Mouse (Mus musculus): ENCODE data around the gene Acot12. TPM values are rescaled to one million over a fixed set of nuclear protein-coding genes. Genes with fewer than 3 reads are reported as not detected.
"Not testable (repeated sequence)": the region's sequence is repeated elsewhere in the genome, so short reads cannot be mapped to it uniquely, and the experiment has no call there.

Acot12 gene
- total RNA-seq, 2 experiments from 2014 or later, result not detected

DNA sequence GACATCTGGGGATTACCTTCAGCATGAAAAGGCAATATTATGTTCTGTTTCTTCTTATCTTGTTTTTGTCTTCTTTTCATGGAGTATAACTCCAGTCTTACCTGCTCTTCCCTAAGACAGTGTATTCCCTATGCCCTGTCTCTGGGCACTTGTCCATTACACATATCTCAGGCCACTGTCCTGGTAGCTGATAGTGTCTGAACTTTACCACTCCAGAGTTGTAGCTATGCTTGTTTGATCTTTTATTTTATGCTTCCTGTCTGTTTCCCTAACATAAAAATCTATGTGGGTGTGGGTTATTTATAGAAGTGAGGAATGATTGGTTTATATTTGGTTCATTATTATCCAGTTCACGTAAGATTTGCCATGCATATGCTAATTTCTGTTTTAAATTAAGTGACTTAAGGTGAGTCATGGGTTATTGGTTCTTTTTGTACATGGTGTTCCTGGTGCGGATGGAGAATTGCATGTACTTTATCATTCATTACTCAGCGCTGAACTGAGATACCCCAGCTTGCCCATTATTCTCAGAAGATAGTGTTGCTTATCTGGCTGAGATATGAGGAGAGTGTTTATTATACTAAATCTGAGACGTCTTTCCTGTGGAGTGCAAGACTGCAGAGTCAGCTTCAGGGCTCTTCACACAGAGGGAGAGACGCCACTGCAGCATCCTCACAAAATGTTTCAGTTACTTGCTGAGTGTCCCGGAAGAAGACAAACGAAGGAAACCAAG lies 17.2 kb downstream of the Acot12 start:
- DNase-seq, result no peak
- intact Hi-C loops (cut with DNase I), result no loop called here

DNA sequence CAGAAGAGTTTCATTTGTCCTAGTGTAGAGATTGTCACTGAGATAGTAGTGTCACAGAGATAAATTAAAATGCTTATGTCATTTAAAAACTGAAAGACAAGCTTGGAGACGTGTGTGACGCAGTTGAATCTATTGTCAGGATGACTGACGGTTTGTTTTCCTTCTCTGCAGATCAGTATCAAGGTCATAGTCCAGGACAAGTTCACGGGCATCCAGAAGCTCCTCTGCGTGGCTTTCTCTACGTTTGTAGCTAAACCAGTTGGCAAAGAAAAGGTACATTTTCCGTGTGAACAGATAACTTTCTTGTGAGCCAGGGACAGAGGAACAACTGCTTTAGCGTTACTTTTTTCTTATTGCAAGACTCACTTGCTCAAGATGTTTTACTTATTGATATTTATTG lies 18.5 kb downstream of the Acot12 start:
- intact Hi-C loops (cut with DNase I), result no loop called here

DNA sequence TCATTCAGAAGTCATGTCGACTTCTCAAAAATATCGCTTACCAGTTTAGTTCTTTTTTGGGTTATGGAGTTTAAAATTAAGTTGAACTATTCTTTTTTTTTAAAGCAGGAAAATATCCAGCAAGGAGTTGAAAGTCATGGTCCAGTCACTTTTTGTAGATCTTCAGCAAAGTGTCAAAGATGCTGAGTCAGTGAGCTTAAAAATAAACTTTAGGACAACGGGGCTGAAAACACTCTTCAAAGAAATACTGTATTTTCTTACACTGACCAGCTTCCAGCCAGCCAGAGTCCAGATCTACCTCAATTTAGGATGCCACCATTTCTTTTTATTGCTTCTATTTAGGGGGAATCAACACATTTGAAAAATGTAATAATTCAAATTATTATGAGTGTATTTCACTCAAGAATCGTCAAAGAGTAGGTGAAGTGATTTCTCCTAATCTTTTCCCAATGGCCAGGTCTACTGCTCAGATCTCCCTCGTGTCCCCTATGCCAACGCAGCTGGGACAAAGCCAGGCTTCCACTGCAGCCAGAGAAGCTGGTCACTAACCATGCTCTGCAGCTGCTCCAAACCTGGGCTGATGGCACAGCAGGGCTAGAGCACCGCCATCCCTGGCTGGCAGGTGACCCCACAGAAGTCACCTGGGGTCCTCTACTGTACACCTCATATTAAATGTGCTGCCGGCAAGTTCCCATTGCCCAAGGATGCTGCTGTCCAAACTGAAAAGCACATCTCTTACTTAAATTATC lies 19.2 kb downstream of the Acot12 start:
- no peak for DNase-seq
- intact Hi-C loops (cut with DNase I), result no loop called here

More for the DNA sequence above, 18.5 kb downstream of the Acot12 start:
- no peak for DNase-seq

- intact Hi-C loops (cut with DNase I), result no loop called here
- no peak for DNase-seq
Measured at GRCm38 (mm10) chr13:91761654-91762445, 20.5 kb downstream of the Acot12 start.

DNA sequence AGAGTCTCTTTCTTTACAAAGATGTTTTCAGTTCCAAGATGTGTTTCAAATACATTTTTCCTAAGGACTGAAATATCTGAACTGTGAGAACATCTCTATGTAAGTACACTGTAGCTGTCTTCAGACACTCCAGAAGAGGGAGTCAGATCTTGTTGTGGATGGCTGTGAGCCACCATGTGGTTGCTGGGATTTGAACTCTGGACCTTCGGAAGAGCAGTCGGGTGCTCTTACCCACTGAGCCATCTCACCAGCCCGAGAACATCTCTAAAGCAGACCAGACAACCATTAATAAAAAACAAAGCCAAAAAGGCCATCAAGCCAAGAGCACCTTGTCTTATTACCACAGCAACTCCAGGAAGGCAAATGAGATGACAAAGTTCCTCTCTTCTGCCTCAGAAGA lies 22.3 kb downstream of the Acot12 start:
- DNase-seq; intact Hi-C loops (cut with DNase I): not testable (repeated sequence)

DNA sequence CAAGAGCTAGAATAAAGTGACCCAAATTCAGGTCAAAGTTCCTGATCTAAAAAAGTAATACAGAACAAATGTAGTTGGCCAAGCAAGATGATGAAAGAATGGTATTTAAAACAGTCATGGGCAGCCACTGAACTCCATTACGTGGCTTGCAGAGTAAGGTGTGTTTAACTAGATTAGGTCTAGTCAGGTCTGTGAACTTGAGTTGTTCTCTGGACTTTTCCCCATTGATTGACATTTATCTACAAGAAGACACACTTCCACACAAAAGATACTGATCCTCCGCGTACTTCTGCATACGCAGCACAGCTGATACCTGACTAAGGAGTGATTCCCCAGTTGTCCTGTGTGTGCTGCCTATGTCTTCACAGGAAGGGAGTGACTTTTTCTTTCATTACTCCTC lies 24.3 kb downstream of the Acot12 start:
- intact Hi-C loops (cut with DNase I), result no loop called here
- DNase-seq, result no peak

- no peak for DNase-seq
- intact Hi-C loops (cut with DNase I), result no loop called here
Measured at GRCm38 (mm10) chr13:91768683-91769651, 27.7 kb downstream of the Acot12 start.

DNA sequence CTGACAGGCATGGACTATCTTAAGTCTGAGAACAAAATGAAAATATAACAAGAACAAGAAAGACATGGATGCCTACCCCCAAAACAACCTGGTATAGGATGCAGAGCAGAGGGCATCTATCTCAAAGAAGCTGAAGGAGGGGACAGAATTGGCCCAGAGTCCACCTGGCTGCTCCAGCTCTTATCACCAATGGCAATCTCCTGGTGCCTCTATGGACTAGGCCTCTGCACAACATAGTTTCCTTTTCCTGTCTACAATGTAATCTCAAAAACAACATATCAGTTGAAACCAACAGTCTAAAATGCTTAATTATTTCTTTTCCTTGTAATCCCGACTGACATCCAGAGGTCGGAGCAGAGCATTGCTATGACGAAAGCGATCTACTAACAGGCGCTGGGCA lies 36.8 kb downstream of the Acot12 start:
- intact Hi-C loops (cut with DNase I), result no loop called here
- no peak for DNase-seq

GRCm38 (mm10) chr13:91779892-91780291 lies 38.6 kb downstream of the Acot12 start:
- no peak for DNase-seq
- intact Hi-C loops (cut with DNase I), result no loop called here

GRCm38 (mm10) chr13:91792035-91792434 lies 50.7 kb downstream of the Acot12 start:
- intact Hi-C loops (cut with DNase I), result no loop called here
- DNase-seq, result no peak

- intact Hi-C loops (cut with DNase I), result no loop called here
- no peak for DNase-seq
Measured at GRCm38 (mm10) chr13:91794926-91795436, 53.7 kb downstream of the Acot12 start.

DNA sequence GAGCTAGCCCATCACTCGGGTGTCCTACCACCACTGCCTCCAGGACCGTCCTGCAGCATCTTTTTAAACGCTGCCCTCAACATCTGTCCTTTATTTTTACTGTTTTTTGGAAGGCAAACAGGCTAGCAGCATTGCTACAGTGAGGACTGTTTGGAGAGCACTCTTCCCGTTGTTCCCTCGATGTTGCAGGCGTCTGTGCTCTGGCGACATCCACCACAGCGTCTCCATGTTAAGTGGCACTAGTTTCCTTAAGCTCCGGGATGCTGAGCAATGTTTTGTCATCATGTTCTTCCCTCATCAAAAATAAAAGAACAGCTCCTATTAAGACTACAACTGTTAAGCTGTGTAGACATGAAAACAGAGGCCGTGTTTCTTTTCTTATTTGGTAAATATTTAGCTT lies 54.3 kb downstream of the Acot12 start:
- intact Hi-C loops (cut with DNase I), result no loop called here

GRCm38 (mm10) chr13:91796003-91796402 lies 54.7 kb downstream of the Acot12 start:
- intact Hi-C loops (cut with DNase I), result no loop called here
- no peak for DNase-seq

More for the DNA sequence above, 54.3 kb downstream of the Acot12 start:
- no peak for DNase-seq

DNA sequence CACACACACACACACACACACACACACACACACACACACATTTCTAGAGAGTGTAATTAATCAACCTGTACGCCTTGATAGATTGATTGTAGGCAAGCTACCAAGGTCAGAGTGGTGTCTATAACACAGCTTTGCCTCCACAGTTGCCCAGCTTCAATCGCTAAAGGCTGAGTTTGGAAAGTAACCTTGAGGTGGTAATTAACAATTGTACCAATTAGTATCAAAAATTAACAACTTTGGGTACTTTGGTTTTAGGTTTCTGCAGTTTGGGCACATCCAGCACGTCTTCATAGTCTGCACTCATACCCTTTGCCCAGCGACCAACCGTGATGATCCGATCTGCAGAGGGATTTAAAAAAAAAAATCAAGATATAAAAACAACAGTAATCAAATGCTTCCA lies 55.6 kb downstream of the Acot12 start:
- no peak for DNase-seq
- intact Hi-C loops (cut with DNase I), result no loop called here

- DNase-seq, result no peak
- intact Hi-C loops (cut with DNase I), result no loop called here
Measured at GRCm38 (mm10) chr13:91797442-91797841, 56.1 kb downstream of the Acot12 start.

GRCm38 (mm10) chr13:91801726-91802125 lies 60.4 kb downstream of the Acot12 start:
- intact Hi-C loops (cut with DNase I), result no loop called here
- no peak for DNase-seq

- intact Hi-C loops (cut with DNase I), result loop anchor here (5.0 kb wide), 2 partner anchors 65 to 530 kb away; no protein-coding TSS in a partner anchor
- peak; percentile 88 to 92 for DNase-seq
Measured at GRCm38 (mm10) chr13:91807155-91807839, 66.0 kb downstream of the Acot12 start, which contains the start of gene Zcchc9. TSS of gene Zcchc9 (minus strand) at chr13:91807705.

DNA sequence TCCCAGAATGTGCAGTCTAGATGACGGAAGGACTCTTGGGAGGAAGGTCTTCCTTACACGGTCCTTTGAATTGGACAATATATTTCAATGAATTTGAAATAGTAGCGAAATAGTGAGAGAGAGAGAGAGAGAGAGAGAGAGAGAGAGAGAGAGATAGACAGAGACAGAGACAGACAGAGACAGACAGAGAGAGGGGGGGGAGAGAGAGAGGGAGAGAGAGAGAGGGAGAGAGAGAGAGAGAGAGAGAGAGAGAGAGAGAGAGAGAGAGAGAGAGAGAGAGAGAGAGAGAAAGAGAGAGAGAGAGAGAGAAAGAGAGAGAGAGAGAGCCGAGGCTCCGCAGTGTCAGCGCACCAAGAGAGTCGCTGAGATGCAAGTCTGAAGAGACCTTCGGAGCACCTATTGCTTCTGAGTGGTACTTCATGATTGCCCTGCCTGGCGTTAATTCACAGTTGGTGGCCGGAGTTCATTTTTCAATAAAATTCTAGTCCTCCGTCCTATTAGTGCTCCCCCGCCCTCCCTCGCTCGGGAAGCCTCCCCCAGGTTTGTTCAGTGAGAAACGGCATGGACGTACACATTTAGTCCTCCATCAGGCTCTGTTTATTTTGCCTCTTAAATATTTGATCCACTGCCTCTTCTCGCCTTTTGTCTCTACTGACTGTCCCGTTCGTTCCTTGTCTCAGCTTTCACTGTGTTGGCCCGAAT lies 66.7 kb downstream of the Acot12 start:
- DNase-seq, result no peak
- intact Hi-C loops (cut with DNase I), result loop anchor here (5.0 kb wide), 2 partner anchors 64 to 529 kb away; no protein-coding TSS in a partner anchor

All from heart, postnatal 14 days (tissue).